Mouse (Mus musculus): ENCODE data around the gene Rem2. TPM values are rescaled to one million over a fixed set of nuclear protein-coding genes. Genes with fewer than 3 reads are reported as not detected.

Gene Rem2
- total RNA-seq, 2 experiments from 2014 or later = not detected

DNA sequence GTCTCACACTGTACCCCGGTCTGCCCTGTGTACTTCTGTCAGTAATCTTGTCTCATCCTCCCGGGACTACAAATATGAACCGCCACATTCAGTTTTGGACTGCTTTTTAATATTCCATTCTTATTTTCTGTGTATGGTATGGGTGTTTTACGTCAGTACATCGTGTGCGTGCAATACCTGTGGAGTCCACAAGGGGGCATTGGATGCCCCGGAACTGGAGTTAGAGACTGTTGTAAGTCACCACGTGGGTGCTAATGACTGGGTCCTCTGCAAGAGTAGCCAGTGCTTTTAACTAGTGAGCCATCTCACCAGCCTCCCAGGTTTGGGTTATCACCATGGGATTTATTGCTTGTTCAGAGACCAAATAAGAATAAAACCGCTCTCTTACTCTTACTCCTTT lies 6.6 kb downstream of the Rem2 start:
- intact Hi-C loops (cut with DNase I; ENCODE audit: low total_unique reads) = no loop called here
- no peak for DNase-seq

DNA sequence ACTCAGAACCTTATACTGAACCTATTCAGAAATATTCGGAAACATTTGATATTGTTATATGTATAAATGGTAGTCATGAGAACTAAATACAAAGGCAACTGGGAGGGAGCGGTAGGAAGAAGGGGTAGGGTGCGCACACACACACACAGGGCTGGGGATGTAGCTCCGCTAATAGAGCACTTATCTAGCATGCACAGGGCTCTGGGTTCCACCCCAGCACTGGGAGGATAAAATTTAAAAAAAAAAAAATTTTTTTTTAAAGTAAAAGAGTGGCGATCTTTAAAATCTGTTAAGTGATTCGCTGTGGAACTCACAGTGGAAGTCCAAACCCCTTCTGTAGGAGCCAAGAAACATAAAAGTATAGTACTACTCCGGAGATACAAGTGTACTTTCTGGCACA lies 10.0 kb downstream of the Rem2 start:
- intact Hi-C loops (cut with DNase I; ENCODE audit: low total_unique reads) = no loop called here
- no peak for DNase-seq

DNA sequence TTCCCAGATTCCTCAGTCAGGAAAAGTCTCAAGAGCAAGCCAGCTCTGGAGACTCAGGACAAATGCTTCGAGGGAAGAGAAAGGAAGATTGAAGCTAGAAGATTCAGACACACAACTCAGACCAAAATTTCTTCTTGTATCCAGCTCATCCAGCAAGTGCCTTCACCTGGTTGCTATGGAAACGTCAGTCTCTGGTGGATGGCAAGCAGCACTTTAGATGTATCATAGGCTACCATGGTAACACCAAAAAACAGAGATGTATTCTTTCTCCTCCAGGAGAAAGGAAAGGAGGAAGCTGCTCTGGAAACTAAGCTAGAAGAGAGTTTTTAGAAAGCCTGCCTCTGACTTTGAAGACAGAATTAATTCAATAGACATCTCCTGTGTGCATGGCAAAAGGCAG lies 11.8 kb downstream of the Rem2 start:
- intact Hi-C loops (cut with DNase I; ENCODE audit: low total_unique reads) = no loop called here
- no peak for DNase-seq

DNA sequence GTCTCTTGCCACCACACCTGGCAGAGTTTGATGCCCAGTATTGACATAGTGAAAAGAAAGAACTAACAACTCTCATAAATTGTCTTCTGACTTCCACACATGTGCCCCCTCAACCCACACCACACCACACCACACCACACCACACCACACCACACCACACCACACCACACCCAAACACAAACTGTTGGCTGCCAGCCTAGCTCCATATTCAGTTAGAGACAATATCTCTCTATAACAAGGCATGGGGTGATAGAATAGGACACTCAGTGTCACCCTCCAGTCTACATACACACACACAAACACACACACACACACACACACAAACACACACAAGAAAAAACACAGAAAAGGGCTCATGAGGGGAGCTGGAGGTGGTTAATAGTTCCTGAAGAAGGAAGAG lies 12.4 kb downstream of the Rem2 start:
- intact Hi-C loops (cut with DNase I; ENCODE audit: low total_unique reads) = no loop called here
- no peak for DNase-seq

DNA sequence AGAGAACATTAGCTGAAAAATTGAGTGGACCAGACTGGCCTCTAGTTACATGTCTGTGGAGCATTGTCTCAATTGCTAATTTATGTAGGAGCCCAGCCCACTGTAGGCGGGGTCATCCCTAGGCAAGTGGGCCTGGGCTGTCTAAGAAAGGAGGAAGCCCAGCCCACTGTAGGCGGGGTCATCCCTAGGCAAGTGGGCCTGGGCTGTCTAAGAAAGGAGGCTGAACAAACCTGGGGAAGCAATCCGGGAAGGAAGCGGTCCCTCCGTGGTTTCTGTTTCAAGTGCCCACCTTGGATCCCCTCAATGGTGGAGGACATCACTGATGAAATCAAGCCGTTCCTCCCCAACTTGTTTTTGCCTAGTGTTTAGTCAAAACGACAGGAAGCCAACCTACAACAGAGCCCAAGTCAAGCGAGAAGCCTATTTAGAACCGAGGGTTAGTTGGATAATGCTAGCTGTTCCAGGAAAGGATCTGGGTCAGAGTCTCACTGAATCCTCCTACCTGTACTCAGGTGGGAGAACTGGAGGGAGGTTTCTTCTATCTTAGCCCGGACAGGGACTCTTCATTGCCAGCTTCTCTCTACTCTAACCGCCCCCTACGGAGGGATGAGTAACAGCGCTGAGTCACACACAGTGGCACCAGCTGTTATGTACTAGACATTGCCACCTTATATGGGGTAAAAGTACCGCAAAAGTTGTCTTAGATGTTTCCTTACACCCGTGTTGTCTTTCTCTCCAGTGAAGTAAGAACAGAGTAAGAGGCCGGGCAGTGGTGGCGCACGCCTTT lies 16.6 kb downstream of the Rem2 start:
- DNase-seq = no peak
- intact Hi-C loops (cut with DNase I; ENCODE audit: low total_unique reads) = no loop called here

DNA sequence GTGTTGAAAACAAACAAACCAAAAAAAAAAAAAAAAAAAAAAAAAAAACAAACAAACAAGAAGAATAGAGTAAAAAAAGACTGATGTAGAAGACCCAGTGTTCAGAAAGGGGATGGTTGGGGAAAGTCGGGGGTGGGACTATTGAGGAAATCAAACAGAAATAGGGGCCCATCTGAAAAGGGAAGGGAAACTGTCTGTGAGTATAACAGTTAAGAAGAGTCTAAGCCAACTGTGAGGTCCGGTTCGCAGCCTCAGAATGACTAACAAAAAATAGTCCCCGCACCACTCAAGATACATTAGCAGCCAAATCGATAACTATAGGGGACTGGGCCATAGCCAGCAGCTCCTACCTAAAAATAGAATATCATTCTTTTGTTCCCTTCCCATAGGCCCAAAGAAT lies 17.3 kb downstream of the Rem2 start:
- intact Hi-C loops (cut with DNase I; ENCODE audit: low total_unique reads) = no loop called here
- no peak for DNase-seq

DNA sequence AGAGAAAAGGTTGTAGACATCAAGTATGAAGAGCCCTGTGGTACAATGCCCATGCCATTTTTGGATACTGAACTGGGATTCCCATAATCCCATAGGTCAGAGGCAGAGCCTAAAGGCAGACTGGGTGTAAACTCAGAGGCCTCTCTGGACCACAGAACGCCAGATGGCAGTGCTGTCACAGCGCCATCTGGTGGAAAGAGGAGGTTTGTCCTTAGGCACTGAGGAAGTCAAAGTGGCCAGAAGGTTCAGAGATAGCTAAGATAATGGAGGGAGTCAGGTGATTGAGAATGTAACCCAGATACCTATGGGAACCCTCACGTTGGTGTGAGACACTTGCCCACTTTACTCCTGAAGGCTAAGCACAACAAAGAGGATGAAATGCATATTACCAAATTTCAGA lies 18.3 kb downstream of the Rem2 start:
- intact Hi-C loops (cut with DNase I; ENCODE audit: low total_unique reads) = no loop called here
- peak; percentile 62 for DNase-seq

DNA sequence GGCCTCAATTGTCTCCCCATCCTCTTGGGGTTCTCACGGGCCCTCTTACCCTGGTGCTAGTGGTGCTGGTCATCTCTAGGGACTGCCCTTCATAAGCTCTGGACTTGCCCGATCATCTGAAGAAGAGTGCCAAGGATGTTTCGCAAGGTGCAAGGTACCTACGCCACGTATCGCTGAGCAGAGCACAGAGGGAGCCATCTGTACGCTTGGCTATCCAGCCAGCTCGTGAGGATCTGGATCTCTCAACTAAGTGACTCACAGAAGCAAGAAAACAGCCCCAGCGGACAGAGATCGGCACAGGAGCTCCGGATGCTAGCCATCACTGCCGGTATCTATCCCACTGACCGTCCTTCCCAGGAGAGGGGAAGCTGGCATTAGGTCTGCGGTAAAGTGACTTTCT lies 20.8 kb downstream of the Rem2 start:
- no peak for DNase-seq
- intact Hi-C loops (cut with DNase I; ENCODE audit: low total_unique reads) = no loop called here

DNA sequence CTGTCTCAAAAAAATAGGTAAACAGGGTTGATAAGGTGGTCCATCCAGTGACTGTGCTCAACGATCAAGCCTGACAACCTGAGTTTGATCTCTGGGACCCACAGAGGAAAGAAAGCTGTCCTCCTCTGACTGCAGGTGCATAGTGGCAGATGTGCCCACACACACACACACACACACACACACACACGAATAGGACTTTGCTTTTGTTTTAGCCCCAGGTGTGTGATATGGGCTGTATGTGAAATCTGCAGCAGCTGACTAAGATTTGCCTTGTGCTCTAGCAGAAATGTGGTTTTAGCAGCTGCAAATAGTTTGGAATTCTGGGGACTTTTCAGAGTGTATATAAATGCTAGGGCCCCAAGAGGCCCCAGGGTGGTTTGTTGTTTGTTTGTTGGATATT lies 23.4 kb downstream of the Rem2 start:
- DNase-seq = no peak
- intact Hi-C loops (cut with DNase I; ENCODE audit: low total_unique reads) = no loop called here

DNA sequence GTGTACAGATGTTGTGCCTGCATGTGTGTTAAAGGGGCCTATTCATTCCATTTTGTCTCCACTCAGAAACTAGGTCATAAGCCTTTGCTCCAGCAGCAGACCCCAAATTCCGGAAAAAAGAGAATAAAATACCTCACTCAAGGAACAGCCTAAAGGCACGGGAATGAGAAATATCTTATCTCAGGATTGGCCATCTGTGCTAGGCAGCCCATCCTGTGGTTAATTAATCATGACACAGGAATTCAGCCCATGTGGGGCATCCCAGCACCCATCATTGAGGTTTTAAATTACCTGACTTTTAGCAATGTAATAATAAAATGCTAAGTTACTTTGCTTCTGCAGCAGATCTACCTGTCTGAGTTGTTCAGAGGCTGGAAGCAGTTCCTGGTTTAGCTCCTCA lies 25.5 kb downstream of the Rem2 start:
- DNase-seq = no peak
- intact Hi-C loops (cut with DNase I; ENCODE audit: low total_unique reads) = no loop called here

DNA sequence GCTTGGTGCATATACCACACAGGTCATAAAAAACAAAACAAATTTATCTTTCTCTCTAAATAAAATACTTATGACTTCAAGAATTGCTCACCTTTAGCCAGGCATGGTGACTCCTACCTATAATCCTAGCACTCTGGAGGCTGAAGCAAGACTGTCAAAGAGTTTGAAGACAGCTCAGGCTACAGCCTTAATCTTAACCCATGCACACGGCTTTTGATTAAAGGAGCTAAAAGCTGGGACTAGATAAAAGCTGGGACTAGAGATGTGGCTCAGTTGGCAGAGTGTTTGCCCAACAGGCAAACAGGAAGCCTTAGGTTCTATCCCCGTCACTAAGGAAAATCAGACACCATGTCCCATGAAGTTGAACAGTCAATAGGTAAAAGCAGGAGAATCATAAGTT lies 27.2 kb downstream of the Rem2 start:
- no peak for DNase-seq
- intact Hi-C loops (cut with DNase I; ENCODE audit: low total_unique reads) = no loop called here

DNA sequence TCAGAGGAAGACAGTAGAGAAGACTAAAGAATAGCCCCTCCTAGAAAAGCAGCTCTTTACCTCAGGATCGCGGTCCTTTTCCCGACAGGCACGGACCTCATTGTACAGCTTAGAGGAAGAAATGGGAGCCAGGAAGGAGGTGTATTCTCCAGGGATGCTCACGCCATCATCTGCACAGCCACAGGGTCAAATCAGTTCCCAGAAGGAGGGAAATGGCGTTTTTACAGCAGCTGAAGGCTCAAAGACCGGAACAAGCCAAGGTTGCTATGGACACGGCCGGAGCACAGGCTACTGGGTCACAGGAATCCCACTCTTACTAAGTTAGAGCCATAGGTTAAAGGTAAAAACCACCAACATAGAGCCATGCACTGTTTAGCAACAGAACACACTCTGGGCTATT lies 33.9 kb downstream of the Rem2 start:
- DNase-seq = no peak
- intact Hi-C loops (cut with DNase I; ENCODE audit: low total_unique reads) = no loop called here

DNA sequence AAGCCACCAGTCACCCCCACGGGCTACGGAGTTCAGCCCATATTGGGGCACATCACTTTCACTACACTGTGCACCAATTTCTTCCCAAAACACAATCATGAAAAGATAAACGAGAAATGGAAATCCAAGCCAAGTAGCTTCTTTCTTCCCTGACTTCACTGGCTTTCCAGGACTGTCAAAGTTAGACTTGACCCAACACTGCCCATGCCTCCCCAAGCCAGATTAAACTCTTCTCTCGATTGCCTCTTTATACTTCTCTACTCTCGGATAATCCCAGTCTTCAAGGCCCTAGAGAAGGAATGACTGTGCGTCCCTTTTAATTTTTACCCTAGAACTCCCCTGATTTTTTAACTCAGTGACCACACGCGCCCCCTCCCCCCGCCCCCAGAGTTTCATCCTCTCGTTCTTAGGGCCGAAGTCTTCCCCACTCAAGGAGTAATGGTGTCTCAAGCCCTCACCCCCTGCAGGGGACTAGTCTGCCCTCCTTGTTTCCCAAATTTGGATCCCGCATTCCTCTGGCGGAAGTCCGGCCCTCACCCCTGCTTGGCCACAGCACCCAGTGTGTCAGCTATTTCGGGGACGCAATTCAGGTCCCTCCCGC lies 40.9 kb downstream of the Rem2 start:
- DNase-seq = no peak

DNA sequence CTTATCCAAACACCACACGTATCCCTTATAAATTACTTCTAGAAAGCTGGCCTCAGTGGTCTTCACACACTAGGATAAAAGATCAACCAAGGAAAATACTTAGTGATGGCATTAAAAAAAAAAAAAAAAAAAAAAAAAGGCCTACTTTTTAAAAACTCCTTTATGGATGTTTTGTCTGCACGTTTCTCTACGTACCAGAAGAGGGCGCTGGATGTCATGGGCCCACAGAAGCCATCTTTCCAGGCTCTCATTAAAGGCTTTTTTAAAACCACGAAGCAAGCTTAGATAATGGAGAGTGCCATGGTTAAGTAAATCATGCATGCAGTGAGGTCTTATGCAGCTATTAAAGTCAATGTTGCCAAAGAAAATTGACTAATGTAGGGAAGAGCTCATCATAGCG lies 47.7 kb downstream of the Rem2 start:
- no peak for DNase-seq
- intact Hi-C loops (cut with DNase I; ENCODE audit: low total_unique reads) = no loop called here

More for the DNA sequence above, 40.9 kb downstream of the Rem2 start:
- intact Hi-C loops (cut with DNase I; ENCODE audit: low total_unique reads) = no loop called here

DNA sequence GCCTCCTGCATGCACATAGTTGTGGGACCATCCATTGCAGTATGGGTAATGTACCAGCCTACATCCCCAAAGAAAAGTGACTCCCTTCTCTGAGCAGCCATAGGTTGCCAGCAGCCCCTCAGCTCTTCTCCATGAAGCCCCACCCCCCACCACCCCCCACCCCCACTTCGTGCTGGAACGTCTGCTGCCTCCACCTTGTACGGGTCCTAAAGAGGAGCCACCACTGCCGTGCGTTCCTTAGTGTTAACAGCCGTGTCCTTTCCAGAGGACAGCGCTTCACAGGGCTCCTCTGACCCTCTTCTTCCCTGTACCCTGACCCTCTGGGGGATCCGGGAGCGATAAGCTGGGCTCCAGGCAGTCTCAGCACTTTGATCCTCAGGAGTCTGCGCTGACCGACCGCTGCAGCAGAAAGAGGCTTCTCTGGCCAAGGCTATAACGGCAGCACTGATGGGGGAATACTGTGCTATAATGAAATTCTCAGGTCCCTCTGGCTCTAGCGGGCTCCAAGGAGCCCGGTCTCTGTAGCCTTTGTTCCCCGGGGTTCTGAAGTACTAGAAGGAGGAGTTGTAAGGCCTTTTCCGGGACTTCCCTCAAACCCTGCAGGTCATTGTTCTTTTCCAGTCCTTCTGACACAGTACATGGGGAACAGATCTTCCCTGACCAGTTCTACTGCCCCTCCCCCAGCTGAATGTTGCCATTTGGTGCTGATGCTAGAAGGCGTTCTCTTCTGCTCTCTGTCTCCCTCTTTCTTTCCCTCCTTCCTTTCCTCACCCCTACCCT lies 51.5 kb downstream of the Rem2 start:
- DNase-seq = no peak
- intact Hi-C loops (cut with DNase I; ENCODE audit: low total_unique reads) = no loop called here

DNA sequence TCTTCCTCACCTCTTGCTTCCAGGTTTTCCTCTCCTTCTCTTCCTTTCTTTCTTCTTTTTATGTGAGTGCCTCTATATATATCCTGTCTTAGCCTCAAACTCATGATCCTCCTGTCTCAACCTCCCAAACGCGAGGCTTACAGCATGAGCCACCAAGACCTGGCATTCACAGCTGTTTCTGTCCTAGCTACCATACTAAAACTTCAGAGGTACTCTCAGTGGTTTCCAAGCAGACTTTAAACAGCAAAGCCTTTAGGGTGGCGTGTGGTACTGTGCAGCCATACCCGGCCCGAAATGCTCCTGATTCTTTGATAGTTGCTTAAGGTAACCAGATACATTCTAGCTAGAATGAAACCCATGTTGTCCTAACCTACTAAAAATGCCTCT lies 52.1 kb downstream of the Rem2 start:
- intact Hi-C loops (cut with DNase I; ENCODE audit: low total_unique reads) = no loop called here
- DNase-seq = no peak

DNA sequence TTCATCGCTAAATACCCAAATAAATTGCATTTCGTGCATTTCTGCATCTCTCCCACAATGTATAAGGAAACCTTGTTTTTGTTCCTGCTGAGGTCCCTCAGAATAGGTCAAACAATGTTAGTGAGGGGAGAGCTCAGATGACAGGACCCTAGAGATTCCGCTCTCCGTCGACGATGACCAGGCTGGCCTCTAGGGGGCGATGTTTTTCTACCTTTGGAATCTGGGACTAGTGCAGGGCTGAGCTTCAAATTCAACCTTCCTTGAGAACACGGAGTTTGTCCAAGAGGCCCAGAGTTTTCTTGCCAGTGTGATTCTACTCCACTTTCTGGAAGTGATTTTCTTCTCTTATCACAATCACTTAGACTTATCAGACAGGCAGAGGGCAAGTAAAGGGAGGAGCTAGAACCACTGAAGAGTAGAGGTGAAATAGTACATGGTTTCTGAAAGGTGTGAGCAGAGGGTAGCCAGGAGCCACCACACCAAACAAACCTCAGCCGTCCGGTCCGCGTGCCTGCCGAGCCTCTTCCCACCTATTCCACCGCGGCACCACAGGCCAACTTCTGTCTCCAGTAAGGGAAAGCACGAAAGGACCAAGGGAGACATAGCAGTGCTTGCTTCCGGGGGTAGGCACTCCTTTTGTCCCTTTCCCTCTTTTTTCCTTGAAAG lies 52.7 kb downstream of the Rem2 start:
- peak; percentile 77 for DNase-seq
- intact Hi-C loops (cut with DNase I; ENCODE audit: low total_unique reads) = no loop called here

Measured in gastrocnemius, postnatal 14 days (tissue).